Comparison of ENCODE assay signal across 8 mouse cellular contexts in genomic region chr9:72438749-72439148, GRCm38 (mm10). TPM values are rescaled to one million over a fixed set of nuclear protein-coding genes. Genes with fewer than 3 reads are reported as not detected.
A peak's percentile ranks its signal among the peaks of the same experiment; 100 is the strongest.
DNase-seq lines count a peak whose midpoint lies in the region; ATAC-seq and TF ChIP-seq lines count a peak whose summit lies in the region.

No protein-coding gene starts in this region.

- 2% methylated on average over 9 of the region's 9 CpGs for WGBS in lung, postnatal 0 days
- 4% methylated on average over 9 of the region's 9 CpGs for WGBS in limb, embryonic 10.5 days
- WGBS in neural tube, embryonic 15.5 days, result 2% methylated on average over 9 of the region's 9 CpGs

- H3K36me3 ChIP-seq in lung, postnatal 0 days (ENCODE audit: insufficient read depth, low read length), result no peaks in the 10 kb centered on the region
- peaks cover 31% of the 10 kb centered on the region for H3K36me3 ChIP-seq in erythroblast, embryonic 14.5 days (ENCODE audit: control insufficient read depth)
- H3K36me3 ChIP-seq in limb, embryonic 10.5 days, result peaks cover 30% of the 10 kb centered on the region
- no peaks in the 10 kb centered on the region for H3K36me3 ChIP-seq in neural tube, embryonic 15.5 days

- H3K9ac ChIP-seq in lung, postnatal 0 days (replicated peaks; ENCODE audit: low read depth), result no peak overlapping the region
- peak overlapping the region; percentile 58 for H3K9ac ChIP-seq in neural tube, embryonic 15.5 days (replicated peaks)

- H3K27me3 ChIP-seq in lung, postnatal 0 days (replicated peaks; ENCODE audit: insufficient read depth, low read length), result no peaks in the 10 kb centered on the region
- H3K27me3 ChIP-seq in erythroblast, embryonic 14.5 days (ENCODE audit: control insufficient read depth), result no peaks in the 10 kb centered on the region
- no peaks in the 10 kb centered on the region for H3K27me3 ChIP-seq in limb, embryonic 10.5 days (ENCODE audit: low read depth, poor library complexity, severe bottlenecking)
- no peaks in the 10 kb centered on the region for H3K27me3 ChIP-seq in neural tube, embryonic 15.5 days (replicated peaks)

- H3K4me3 ChIP-seq in lung, postnatal 0 days (ENCODE audit: low read depth, low read length), result peak overlapping the region; percentile 49
- peak overlapping the region; percentile 83 for H3K4me3 ChIP-seq in erythroblast, embryonic 14.5 days (replicated peaks)
- H3K4me3 ChIP-seq in limb, embryonic 10.5 days, result peak overlapping the region; percentile 66
- peak overlapping the region; percentile 70 for H3K4me3 ChIP-seq in neural tube, embryonic 15.5 days (replicated peaks)

- DNase-seq in lung, postnatal 0 days (ENCODE audit: low spot score), result no peak
- no peak for DNase-seq in lung, adult 18-20 months
- no peak for DNase-seq in limb, embryonic 10.5 days (ENCODE audit: low spot score)
- DNase-seq in left cerebral cortex, adult 11 months (ENCODE audit: low spot score), result no peak
- no peak for DNase-seq in adrenal gland, postnatal 10 days

- no peak for TF ChIP-seq EP300 in lung, postnatal 0 days (IDR thresholded peaks at IDR 0.05)

- H3K9me3 ChIP-seq in lung, postnatal 0 days (ENCODE audit: low read length), result no peaks in the 10 kb centered on the region
- peaks cover 3% of the 10 kb centered on the region; the same call in 1 of the 2 replicates for H3K9me3 ChIP-seq in erythroblast, embryonic 14.5 days (ENCODE audit: control insufficient read depth, low read length)
- no peaks in the 10 kb centered on the region for H3K9me3 ChIP-seq in limb, embryonic 10.5 days (replicated peaks)
- H3K9me3 ChIP-seq in neural tube, embryonic 15.5 days (replicated peaks), result no peaks in the 10 kb centered on the region

- ATAC-seq in lung, postnatal 0 days, result no peak; the same call in 1 of the 2 replicates
- 0 out of 2 replicates have a peak, but pooled peaks have one; percentile 15 for ATAC-seq in neural tube, embryonic 15.5 days (ENCODE audit: low FRiP score)
- no peak for ATAC-seq in granulocyte monocyte progenitor cell, adult 5-6 weeks (replicated peaks; ENCODE audit: poor library complexity, severe bottlenecking)

- no peak overlapping the region for H3K27ac ChIP-seq in lung, postnatal 0 days (ENCODE audit: low read length)
- peak overlapping the region; percentile 90 for H3K27ac ChIP-seq in limb, embryonic 10.5 days
- no peak overlapping the region for H3K27ac ChIP-seq in neural tube, embryonic 15.5 days (replicated peaks)

- no peak for TF ChIP-seq CTCF in lung, postnatal 0 days (IDR thresholded peaks at IDR 0.05)

- peak overlapping the region; percentile 67 for H3K4me2 ChIP-seq in lung, postnatal 0 days (replicated peaks; ENCODE audit: low read depth, low read length)
- peak overlapping the region; percentile 99 for H3K4me2 ChIP-seq in neural tube, embryonic 15.5 days

- H3K4me1 ChIP-seq in lung, postnatal 0 days (ENCODE audit: insufficient read depth, low read depth, low read length), result peaks cover 4% of the 10 kb centered on the region; the same call in 1 of the 2 replicates
- H3K4me1 ChIP-seq in erythroblast, embryonic 14.5 days (ENCODE audit: control insufficient read depth), result peaks cover 76% of the 10 kb centered on the region
- peaks cover 19% of the 10 kb centered on the region for H3K4me1 ChIP-seq in limb, embryonic 10.5 days
- H3K4me1 ChIP-seq in neural tube, embryonic 15.5 days, result peaks cover 8% of the 10 kb centered on the region

RNA-seq across cellular contexts. Expression of gene Mns1, which starts 0.9 kb away (rescaled TPM):
- polyA plus RNA-seq in lung, postnatal 0 days (2015; fragmentation: Nextera tagmentation; extraction: Ambion mirVana), result 5.9 and 9.2 TPM in 2 replicates
- 3.3 and 4.3 TPM in 2 replicates for polyA plus RNA-seq in erythroblast, embryonic 14.5 days (2012)
- 51.7 and 54.3 TPM in 2 replicates for polyA plus RNA-seq in limb, embryonic 10.5 days (2016; fragmentation: Nextera tagmentation; extraction: Ambion mirVana)
- polyA plus RNA-seq in neural tube, embryonic 15.5 days (2015; fragmentation: Nextera tagmentation; extraction: Ambion mirVana), result 6.4 and 13.2 TPM in 2 replicates
- total RNA-seq in adrenal gland, postnatal 10 days (2021), result 1 to 10 TPM; 3.7 to 3.8 TPM
- 22.2 and 32.6 TPM in 2 replicates for total RNA-seq in granulocyte monocyte progenitor cell, adult 5-6 weeks (2014; fragmentation: Nextera tagmentation)
- total RNA-seq in granulocyte monocyte progenitor cell, adult 5-6 weeks (2017), result 54.5 and 87.7 TPM in 2 replicates

RNA-seq across cellular contexts. Expression of gene Tex9, which starts 53.3 kb away (rescaled TPM):
- 7.6 and 9.1 TPM in 2 replicates for polyA plus RNA-seq in lung, postnatal 0 days (2015; fragmentation: Nextera tagmentation; extraction: Ambion mirVana)
- 0.08 and 0.13 TPM in 2 replicates for polyA plus RNA-seq in erythroblast, embryonic 14.5 days (2012)
- 47.0 and 55.4 TPM in 2 replicates for polyA plus RNA-seq in limb, embryonic 10.5 days (2016; fragmentation: Nextera tagmentation; extraction: Ambion mirVana)
- 26.8 and 36.0 TPM in 2 replicates for polyA plus RNA-seq in neural tube, embryonic 15.5 days (2015; fragmentation: Nextera tagmentation; extraction: Ambion mirVana)
- 10 to 100 TPM in 1 of 2 experiments, 1 to 10 TPM in 1; 6.5 to 11.1 TPM for total RNA-seq in adrenal gland, postnatal 10 days (2021)
- total RNA-seq in granulocyte monocyte progenitor cell, adult 5-6 weeks (2014; fragmentation: Nextera tagmentation), result 14.3 and 18.2 TPM in 2 replicates
- 25.5 and 25.7 TPM in 2 replicates for total RNA-seq in granulocyte monocyte progenitor cell, adult 5-6 weeks (2017)
